Mouse (Mus musculus) left cerebral cortex, adult 9 months (tissue): ENCODE data around the gene Pdlim5.
A peak's percentile ranks its signal among the peaks of the same experiment; 100 is the strongest.
"Not testable (repeated sequence)": the region's sequence is repeated elsewhere in the genome, so short reads cannot be mapped to it uniquely, and the experiment has no call there.

Experiments
- DNase-seq, 2 experiments: peaks; one replicate each; pipeline ENCODE4 v3.0.0; 2022; ENCODE audit warnings: low spot score in 2 of 2

Pdlim5 gene

GRCm38 (mm10) chr3:142395520-142396193, at the start of gene Pdlim5:
Pdlim5 (minus strand) TSS chr3:142395696.
- DNase-seq, result peak; percentile 32 to 83

GRCm38 (mm10) chr3:142443710-142444043, 48.2 kb upstream of the Pdlim5 start:
- no peak for DNase-seq

- DNase-seq, result peak in 1 of 2 experiments; percentile 84
Measured at GRCm38 (mm10) chr3:142443006-142443709, 47.7 kb upstream of the Pdlim5 start.

GRCm38 (mm10) chr3:142442161-142442560, 46.7 kb upstream of the Pdlim5 start:
- DNase-seq, result no peak

- no peak for DNase-seq
Measured at GRCm38 (mm10) chr3:142441142-142441541, 45.6 kb upstream of the Pdlim5 start.

- DNase-seq, result no peak
Measured at GRCm38 (mm10) chr3:142440191-142440590, 44.7 kb upstream of the Pdlim5 start.

GRCm38 (mm10) chr3:142439591-142440093, 44.1 kb upstream of the Pdlim5 start:
- no peak for DNase-seq

GRCm38 (mm10) chr3:142438630-142439029, 43.1 kb upstream of the Pdlim5 start:
- DNase-seq, result not testable (repeated sequence)

- DNase-seq, result no peak
Measured at GRCm38 (mm10) chr3:142436824-142437223, 41.3 kb upstream of the Pdlim5 start.

GRCm38 (mm10) chr3:142436212-142436611, 40.7 kb upstream of the Pdlim5 start:
- DNase-seq, result no peak

- no peak for DNase-seq
Measured at GRCm38 (mm10) chr3:142434786-142435168, 39.3 kb upstream of the Pdlim5 start.

- DNase-seq, result no peak
Measured at GRCm38 (mm10) chr3:142434127-142434785, 38.8 kb upstream of the Pdlim5 start.

- DNase-seq, result no peak
Measured at GRCm38 (mm10) chr3:142431481-142431880, 36.0 kb upstream of the Pdlim5 start.

- DNase-seq, result no peak
Measured at GRCm38 (mm10) chr3:142430048-142430447, 34.6 kb upstream of the Pdlim5 start.

GRCm38 (mm10) chr3:142426806-142427205, 31.3 kb upstream of the Pdlim5 start:
- DNase-seq, result no peak

GRCm38 (mm10) chr3:142424134-142424533, 28.6 kb upstream of the Pdlim5 start:
- DNase-seq, result no peak

- DNase-seq, result no peak
Measured at GRCm38 (mm10) chr3:142423501-142423917, 28.0 kb upstream of the Pdlim5 start.

- no peak for DNase-seq
Measured at GRCm38 (mm10) chr3:142422229-142422628, 26.7 kb upstream of the Pdlim5 start.

- DNase-seq, result no peak
Measured at GRCm38 (mm10) chr3:142421470-142421869, 26.0 kb upstream of the Pdlim5 start.

GRCm38 (mm10) chr3:142417996-142418395, 22.5 kb upstream of the Pdlim5 start:
- no peak for DNase-seq

- DNase-seq, result no peak
Measured at GRCm38 (mm10) chr3:142413345-142413885, 17.9 kb upstream of the Pdlim5 start.

GRCm38 (mm10) chr3:142410930-142411329, 15.4 kb upstream of the Pdlim5 start:
- no peak for DNase-seq
